Mouse (Mus musculus) hematopoietic stem cell, adult 5-6 weeks (primary cell): ENCODE results near the gene Lpin1. TPM values are rescaled to one million over a fixed set of nuclear protein-coding genes. Genes with fewer than 3 reads are reported as not detected.

ENCODE experiments used
- ATAC-seq, 2 experiments: fragments of 125-278 bp in 1 of 2; replicated peaks in 1 of 2; 2 replicates each; pipeline ENCODE4 v1.8.0; 2016 to 2017; ENCODE audit warnings: inconsistent platforms in 2 of 2, mild to moderate bottlenecking in 2 of 2, moderate number of reproducible peaks in 2 of 2, low read depth in 1 of 2, moderate TSS enrichment in 1 of 2; ENCODE audit not compliant: low FRiP score in 2 of 2, poor library complexity in 2 of 2, severe bottlenecking in 2 of 2, insufficient read depth in 1 of 2, low TSS enrichment in 1 of 2
- total RNA-seq: library from RNA; stranded (forward); fragments of 172-1452, 232-1000 nt; gene quantifications from 2 replicates; pipeline ENCODE4 v1.2.3, GENCODE M21; 2017

The Lpin1 gene
- total RNA-seq, 1 experiment from 2014 or later = 19.6 TPM

GRCm38 (mm10) chr12:16588396-16589042, 22.2 kb downstream of the Lpin1 start:
- ATAC-seq = no peak

DNA sequence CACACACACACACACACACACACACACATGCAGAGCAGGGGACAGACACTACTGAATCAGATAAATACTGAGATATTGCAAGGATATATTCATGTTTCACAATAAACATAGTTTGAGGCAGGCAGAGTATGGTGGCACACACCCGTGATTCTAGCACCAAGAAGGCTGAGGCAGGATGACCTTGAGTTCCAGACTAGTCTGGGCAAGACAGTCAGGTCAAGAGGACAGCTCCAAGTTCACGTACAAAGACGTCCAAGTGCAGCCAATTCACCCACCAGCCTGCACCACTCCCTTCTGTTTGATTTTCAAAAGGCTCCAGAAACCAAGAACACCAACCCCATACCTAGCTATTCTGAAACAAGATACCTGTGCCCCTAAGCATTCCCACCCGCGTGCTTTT, 23.0 kb downstream of the Lpin1 start:
- no peak for ATAC-seq

DNA sequence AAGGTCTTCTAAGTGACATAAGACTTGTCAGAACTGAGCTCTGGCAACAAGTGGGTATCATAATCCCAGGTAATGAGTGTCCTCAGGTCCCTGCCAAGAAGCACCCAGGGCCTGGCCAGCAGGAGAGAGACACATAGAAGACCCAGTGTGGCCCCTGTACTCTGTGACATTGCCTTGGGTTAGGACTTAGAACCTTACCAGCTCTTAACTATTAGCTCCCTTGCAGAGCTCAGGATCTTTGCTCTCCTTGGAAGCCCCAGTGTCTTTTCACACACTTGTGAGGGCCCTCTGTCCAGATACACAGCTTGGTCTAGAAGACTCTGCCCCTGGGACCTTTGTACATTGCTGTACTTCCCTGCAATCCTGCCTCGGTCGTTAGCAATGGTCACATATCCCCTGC, 23.7 kb downstream of the Lpin1 start:
- ATAC-seq = no peak

GRCm38 (mm10) chr12:16584964-16585363, 25.8 kb downstream of the Lpin1 start:
- ATAC-seq = no peak

DNA sequence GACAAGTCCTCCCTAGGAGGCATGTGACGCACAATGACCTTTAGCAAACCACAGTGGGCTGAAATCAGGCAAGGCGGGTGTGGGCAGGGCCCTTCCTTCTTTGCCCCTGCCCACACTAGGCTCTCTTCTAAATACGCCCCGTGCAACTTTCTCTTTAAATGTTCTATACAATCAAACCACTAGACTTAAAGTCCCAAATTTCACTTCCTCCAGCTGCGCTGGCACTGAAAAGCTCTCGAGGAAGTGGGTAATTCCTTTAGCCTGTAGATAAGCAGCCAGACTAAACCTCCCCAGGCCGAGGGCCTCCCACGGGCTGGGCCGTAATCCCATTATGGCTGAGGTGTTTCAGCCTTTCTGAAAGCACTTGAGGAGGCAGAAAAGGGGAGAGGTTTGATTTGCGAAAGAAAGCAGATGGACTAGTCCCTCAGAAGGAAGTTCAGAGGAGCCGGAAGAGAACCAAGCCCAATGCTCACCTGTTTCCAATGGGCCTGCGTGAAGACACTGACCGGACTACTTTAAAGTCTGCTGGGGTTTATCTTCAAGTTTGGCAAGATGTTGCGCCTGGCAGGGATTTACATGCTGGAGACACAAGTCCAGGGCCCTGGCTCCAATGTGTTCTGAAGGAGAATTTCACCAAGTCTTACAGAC, 26.6 kb downstream of the Lpin1 start:
- peak; percentile 81 to 82 for ATAC-seq

GRCm38 (mm10) chr12:16583313-16583712, 27.5 kb downstream of the Lpin1 start:
- ATAC-seq = no peak

- no peak for ATAC-seq
Measured at GRCm38 (mm10) chr12:16580306-16580705, 30.5 kb downstream of the Lpin1 start.

- ATAC-seq = no peak
Measured at GRCm38 (mm10) chr12:16577665-16578233, 33.0 kb downstream of the Lpin1 start.

GRCm38 (mm10) chr12:16571278-16571677, 39.5 kb downstream of the Lpin1 start:
- ATAC-seq = no peak

GRCm38 (mm10) chr12:16570371-16571060, 40.2 kb downstream of the Lpin1 start:
- no peak for ATAC-seq

DNA sequence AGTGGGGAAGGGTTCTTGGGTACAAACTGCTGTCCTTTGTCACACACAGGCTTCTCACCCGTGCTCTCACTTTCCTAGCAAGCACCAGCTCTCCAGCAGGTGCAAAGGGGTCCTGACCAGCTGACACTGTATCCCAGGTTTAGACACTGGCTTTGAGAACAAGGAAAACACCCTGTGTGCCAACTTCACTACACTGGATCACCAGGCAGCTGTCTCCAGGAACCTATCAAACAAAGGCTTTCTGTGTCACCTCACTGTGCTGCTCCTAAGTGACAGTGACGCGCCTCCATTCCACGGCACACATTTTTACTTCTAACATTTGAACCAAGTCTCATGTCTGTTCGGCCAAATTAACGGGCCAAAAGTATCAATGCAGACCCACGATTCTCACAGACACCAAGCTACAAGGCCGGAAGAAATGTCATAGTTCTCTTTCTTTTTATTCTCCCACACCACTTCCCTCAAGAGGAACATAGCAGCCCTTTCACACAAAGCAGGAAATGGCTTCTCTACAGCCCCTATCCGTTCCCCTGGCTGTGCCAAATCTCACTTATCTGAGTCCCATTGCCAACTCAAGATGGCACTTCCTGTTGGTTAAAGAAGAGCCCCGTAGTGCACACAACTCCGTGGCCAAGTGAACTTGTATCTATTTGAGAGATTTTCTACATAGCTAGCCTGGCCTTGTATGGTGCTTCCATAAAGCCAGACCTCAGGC, 41.7 kb downstream of the Lpin1 start:
- peak; percentile 74 to 81 for ATAC-seq

DNA sequence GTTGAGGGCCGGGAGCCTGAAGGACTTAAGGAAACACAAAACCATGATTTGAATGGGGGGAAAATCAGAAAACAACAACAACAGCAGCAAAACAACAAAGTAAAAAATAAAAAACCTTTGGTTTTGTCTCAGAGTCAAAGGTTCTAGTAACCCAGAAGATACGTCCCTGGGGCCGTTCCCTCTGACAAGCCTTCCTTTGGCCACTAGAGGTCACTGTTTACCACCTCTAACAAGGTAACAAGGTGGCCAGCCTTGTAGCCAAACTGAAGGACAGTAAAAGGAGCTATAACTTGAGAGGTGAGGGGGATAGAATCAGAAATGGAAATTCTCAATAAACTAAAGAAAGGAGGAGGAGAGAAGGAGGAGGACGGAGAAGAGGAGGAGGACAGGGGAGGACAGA, 42.3 kb downstream of the Lpin1 start:
- peak; percentile 74 to 75 for ATAC-seq

DNA sequence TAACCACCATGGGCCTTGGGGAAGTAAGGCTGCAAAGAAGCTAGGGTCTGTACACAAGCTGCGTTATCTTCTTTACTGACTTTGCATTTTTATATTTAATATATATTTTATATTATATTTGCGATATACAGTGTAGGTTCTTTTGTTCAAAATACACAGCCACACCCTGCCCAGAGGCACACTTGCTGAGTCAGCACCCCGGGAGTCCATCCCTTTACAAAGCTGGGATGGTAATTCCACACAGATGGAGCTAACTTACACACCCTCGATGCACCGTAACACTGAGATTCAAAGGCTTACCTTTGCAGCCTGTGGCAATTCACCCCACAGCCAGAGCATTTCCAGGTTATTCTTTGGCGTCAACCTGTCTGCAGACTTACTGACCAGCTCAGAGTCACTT, 42.7 kb downstream of the Lpin1 start:
- ATAC-seq = no peak

DNA sequence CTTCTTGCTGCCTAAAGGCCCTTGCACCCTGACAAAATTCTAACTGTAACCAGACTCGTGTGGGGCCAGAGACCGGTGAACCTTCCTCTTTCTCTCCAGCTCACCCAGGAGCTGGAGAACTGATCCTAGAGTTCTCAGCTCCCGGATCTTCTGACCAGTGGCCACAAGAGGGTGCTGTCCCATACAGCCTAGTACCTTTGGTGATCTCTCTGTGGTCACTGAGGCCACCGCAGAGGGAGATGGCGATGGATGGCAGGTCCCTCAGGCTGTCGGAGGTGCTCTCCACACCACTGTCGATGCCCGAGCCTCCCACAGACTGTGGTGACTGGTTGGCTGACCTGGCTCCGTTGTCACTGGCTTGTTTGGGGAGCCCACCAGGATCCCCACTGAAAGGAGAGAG, 47.3 kb downstream of the Lpin1 start:
- 0 out of 4 replicates have a peak, but pooled peaks of 1 of the 2 experiments have one; percentile 40 for ATAC-seq

DNA sequence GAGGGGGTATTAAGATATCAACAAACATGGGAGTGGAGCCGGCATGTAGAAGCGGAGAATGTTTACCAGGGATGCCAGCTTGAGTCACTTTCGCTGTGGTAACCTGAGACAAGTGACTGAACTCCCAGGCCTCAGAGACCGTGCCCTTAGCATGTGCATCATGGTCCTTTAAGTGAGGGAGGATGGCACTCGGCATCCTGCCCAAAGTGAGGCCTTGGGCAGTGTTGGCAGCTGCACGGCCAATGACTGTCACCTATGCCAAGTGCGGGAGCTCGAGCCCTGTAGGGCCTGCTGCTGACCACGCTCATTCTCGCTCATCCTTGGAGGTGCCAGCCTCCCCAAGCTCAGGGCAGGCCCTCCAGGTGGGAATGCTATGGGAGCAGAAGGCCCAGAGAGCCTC, 48.1 kb downstream of the Lpin1 start:
- ATAC-seq = no peak

DNA sequence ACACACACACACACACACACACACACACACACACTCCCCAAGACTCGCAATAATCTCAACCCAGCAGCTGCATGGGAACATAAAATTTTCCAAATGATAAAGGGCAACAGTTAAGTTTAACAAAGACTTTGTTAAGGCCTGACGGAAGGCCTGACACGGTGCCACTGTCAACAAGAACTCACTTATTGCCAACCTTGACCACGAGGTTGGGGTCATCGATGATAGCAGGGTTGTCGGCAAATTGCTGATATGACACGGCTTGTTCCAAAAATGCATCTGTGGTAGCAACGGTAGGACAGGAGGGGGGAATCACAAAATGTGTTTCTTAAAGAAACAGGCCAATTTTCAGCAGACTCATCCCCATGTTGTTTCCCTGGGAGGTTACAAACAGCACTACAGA, 48.6 kb downstream of the Lpin1 start:
- no peak for ATAC-seq

DNA sequence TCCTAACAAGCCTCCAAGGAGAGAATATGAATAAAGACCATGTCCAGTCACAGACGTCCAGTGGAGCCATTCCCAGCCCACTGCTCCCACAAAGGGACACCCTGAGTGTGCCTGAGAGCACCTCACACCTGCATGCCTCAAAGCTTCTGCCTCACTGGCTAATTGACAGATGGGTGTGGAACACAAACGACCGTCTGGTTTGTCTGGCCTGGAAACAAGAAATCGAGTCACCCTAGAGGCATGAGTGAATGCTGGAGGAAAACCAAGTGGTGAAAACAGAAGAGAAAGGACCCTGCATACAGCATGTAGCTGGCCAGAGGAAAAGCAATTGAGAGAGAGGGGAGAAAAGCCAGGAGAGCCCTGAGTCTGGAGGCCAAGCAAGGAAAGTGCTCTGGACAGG, 53.5 kb downstream of the Lpin1 start:
- ATAC-seq = no peak

DNA sequence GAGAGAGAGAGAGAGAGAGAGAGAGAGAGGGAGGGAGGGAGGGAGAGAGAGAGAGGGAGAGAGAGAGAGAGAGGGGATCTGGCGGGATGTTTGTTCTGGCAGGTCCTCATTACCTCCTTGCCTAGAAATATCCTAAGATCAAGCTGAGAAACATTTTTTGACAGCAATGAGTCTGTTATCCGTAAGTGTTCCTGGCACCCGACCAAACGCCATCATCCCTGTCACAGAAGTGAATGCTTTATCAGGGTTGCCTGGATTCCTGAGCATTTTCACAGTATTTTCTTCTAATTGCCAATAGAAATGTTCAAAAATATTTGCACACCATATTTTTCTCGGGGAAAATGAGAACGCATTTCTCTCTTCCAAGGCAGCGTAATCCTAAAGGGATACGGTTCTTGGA, 56.6 kb downstream of the Lpin1 start:
- ATAC-seq = no peak
